Mouse (Mus musculus) MEL (cell line): ENCODE measurements around the gene Ralb. TPM values are rescaled to one million over a fixed set of nuclear protein-coding genes. Genes with fewer than 3 reads are reported as not detected.

ENCODE experiments used
- DNase-seq: peaks from one replicate; pipeline ENCODE4 v3.0.0; 2011; ENCODE audit warnings: low read depth, low spot score
- H3K27ac ChIP-seq: 2 replicates; pipeline ENCODE4 v1.5.1; 2012; ENCODE audit warnings: low read depth, mild to moderate bottlenecking, control low read depth, low read length, moderate library complexity; ENCODE audit not compliant: control insufficient read depth
- H3K27me3 ChIP-seq, 2 experiments: fragments of 150-350 bp in 1 of 2; sonication (generic) in 1 of 2; 2 replicates each; pipeline ENCODE4 v1.6.1; 2012; ENCODE audit warnings: low read length in 2 of 2, mild to moderate bottlenecking in 2 of 2, improper control_type of control experiment in 1 of 2, moderate library complexity in 1 of 2; ENCODE audit not compliant: insufficient read depth in 2 of 2, control insufficient read depth in 1 of 2
- H3K36me3 ChIP-seq, 2 experiments: 2 replicates each; pipeline ENCODE4 v1.6.1; 2012 to 2014; ENCODE audit warnings: low read length in 2 of 2, improper control_type of control experiment in 1 of 2, inconsistent platforms in 1 of 2, mild to moderate bottlenecking in 1 of 2; ENCODE audit not compliant: insufficient read depth in 2 of 2, control insufficient read depth in 1 of 2
- H3K4me1 ChIP-seq, 2 experiments: fragments of 150-350 bp in 1 of 2; sonication (generic) in 1 of 2; 2 replicates each; pipeline ENCODE4 v1.6.1; 2012; ENCODE audit warnings: low read length in 2 of 2, improper control_type of control experiment in 1 of 2, mild to moderate bottlenecking in 1 of 2; ENCODE audit not compliant: insufficient read depth in 2 of 2, control insufficient read depth in 1 of 2
- H3K4me3 ChIP-seq, 2 experiments: fragments of 150-350 bp in 1 of 2; sonication (generic) in 1 of 2; 2 replicates each; pipeline ENCODE4 v1.5.1; 2012; ENCODE audit warnings: low read depth in 2 of 2, low read length in 2 of 2, mild to moderate bottlenecking in 2 of 2, moderate library complexity in 2 of 2, control low read depth in 1 of 2, improper control_type of control experiment in 1 of 2; ENCODE audit not compliant: control insufficient read depth in 1 of 2, insufficient read depth in 1 of 2
- H3K79me2 ChIP-seq: 2 replicates; pipeline ENCODE4 v1.6.1; 2012; ENCODE audit warnings: mild to moderate bottlenecking, low read length, moderate library complexity; ENCODE audit not compliant: control insufficient read depth, poor library complexity, insufficient read depth
- H3K9ac ChIP-seq: 2 replicates; pipeline ENCODE4 v1.6.1; 2012; ENCODE audit warnings: low read depth, mild to moderate bottlenecking, control low read depth, low read length, moderate library complexity; ENCODE audit not compliant: control insufficient read depth, poor library complexity, severe bottlenecking
- H3K9me3 ChIP-seq: fragments of 150-350 bp; sonication (generic); replicated peaks from 2 replicates; pipeline ENCODE4 v1.6.1; 2012; ENCODE audit warnings: mild to moderate bottlenecking, low read length, improper control_type of control experiment, moderate library complexity; ENCODE audit not compliant: insufficient read depth
- BHLHE40 ChIP-seq: IDR thresholded peaks from 2 replicates; pipeline ENCODE4 v1.6.1; 2012; ENCODE audit warnings: low read depth, mild to moderate bottlenecking, inconsistent platforms, low read length, improper control_type of control experiment, borderline replicate concordance
- CHD1 ChIP-seq: IDR thresholded peaks from 2 replicates; pipeline ENCODE4 v1.6.1; 2012; ENCODE audit warnings: low read depth, mild to moderate bottlenecking, inconsistent platforms, low read length, improper control_type of control experiment
- E2F4 ChIP-seq: IDR thresholded peaks from 2 replicates; pipeline ENCODE4 v1.6.1; 2011; ENCODE audit warnings: low read depth, low read length, improper control_type of control experiment, borderline replicate concordance
- ETS1 ChIP-seq: IDR thresholded peaks from 2 replicates; pipeline ENCODE4 v1.6.1; 2012; ENCODE audit warnings: low read depth, mild to moderate bottlenecking, inconsistent platforms, low read length, improper control_type of control experiment, moderate library complexity
- GABPA ChIP-seq: IDR thresholded peaks from 2 replicates; pipeline ENCODE4 v1.6.1; 2012; ENCODE audit warnings: low read depth, mild to moderate bottlenecking, inconsistent platforms, low read length, improper control_type of control experiment, moderate library complexity
- GATA1 ChIP-seq: IDR thresholded peaks from 2 replicates; pipeline ENCODE4 v1.6.1; 2011; ENCODE audit warnings: low read depth, low read length, improper control_type of control experiment
- MAFK ChIP-seq: IDR thresholded peaks from 2 replicates; pipeline ENCODE4 v1.6.1; 2011; ENCODE audit warnings: low read depth, mild to moderate bottlenecking, low read length, improper control_type of control experiment, borderline replicate concordance
- MAZ ChIP-seq: IDR thresholded peaks from 2 replicates; pipeline ENCODE4 v1.6.1; 2012; ENCODE audit warnings: low read depth, mild to moderate bottlenecking, inconsistent platforms, low read length, improper control_type of control experiment
- MEF2A ChIP-seq: IDR thresholded peaks from 2 replicates; pipeline ENCODE4 v1.6.1; 2014; ENCODE audit warnings: low read depth, mild to moderate bottlenecking, inconsistent platforms, low read length, improper control_type of control experiment; ENCODE audit not compliant: poor library complexity, insufficient replicate concordance, severe bottlenecking; ENCODE audit errors: extremely low read depth
- MXI1 ChIP-seq: IDR thresholded peaks from 2 replicates; pipeline ENCODE4 v1.6.1; 2011; ENCODE audit warnings: mild to moderate bottlenecking, low read depth, low read length, improper control_type of control experiment
- MYB ChIP-seq: IDR thresholded peaks from 2 replicates; pipeline ENCODE4 v1.6.1; 2011; ENCODE audit warnings: mild to moderate bottlenecking, low read depth, low read length, improper control_type of control experiment
- NRF1 ChIP-seq: IDR thresholded peaks from 2 replicates; pipeline ENCODE4 v1.6.1; 2014; ENCODE audit warnings: low read depth, mild to moderate bottlenecking, inconsistent platforms, low read length, improper control_type of control experiment, moderate library complexity; ENCODE audit not compliant: poor library complexity, insufficient read depth, severe bottlenecking
- POLR2A ChIP-seq, 2 experiments: IDR thresholded peaks; 2 replicates each; pipeline ENCODE4 v1.6.1; 2011 to 2012; ENCODE audit warnings: low read length in 2 of 2, mild to moderate bottlenecking in 2 of 2, control low read depth in 1 of 2, improper control_type of control experiment in 1 of 2, low read depth in 1 of 2, moderate library complexity in 1 of 2; ENCODE audit not compliant: control insufficient read depth in 1 of 2, insufficient read depth in 1 of 2, poor library complexity in 1 of 2
- POLR2AphosphoS5 ChIP-seq: IDR thresholded peaks from 2 replicates; pipeline ENCODE4 v1.6.1; 2012; ENCODE audit warnings: low read depth, borderline replicate concordance, mild to moderate bottlenecking, inconsistent platforms, low read length, moderate library complexity, mixed read lengths
- RCOR1 ChIP-seq: IDR thresholded peaks from 2 replicates; pipeline ENCODE4 v1.6.1; 2012; ENCODE audit warnings: low read depth, mild to moderate bottlenecking, inconsistent platforms, low read length, improper control_type of control experiment
- SIN3A ChIP-seq: IDR thresholded peaks from 2 replicates; pipeline ENCODE4 v1.6.1; 2012; ENCODE audit warnings: low read length, improper control_type of control experiment, inconsistent platforms
- TAL1 ChIP-seq: IDR thresholded peaks from 2 replicates; pipeline ENCODE4 v1.6.1; 2012; ENCODE audit warnings: mild to moderate bottlenecking, inconsistent platforms, low read length, moderate library complexity, mixed read lengths
- TBP ChIP-seq: IDR thresholded peaks from 2 replicates; pipeline ENCODE4 v1.8.0; 2011; ENCODE audit warnings: low read depth, low read length, improper control_type of control experiment
- UBTF ChIP-seq: IDR thresholded peaks from 2 replicates; pipeline ENCODE4 v1.6.1; 2012; ENCODE audit warnings: low read depth, mild to moderate bottlenecking, inconsistent platforms, low read length, improper control_type of control experiment, moderate library complexity, borderline replicate concordance; ENCODE audit not compliant: insufficient read depth
- USF1 ChIP-seq: IDR thresholded peaks from 2 replicates; pipeline ENCODE4 v1.6.1; 2014; ENCODE audit warnings: low read depth, mild to moderate bottlenecking, inconsistent platforms, low read length, improper control_type of control experiment, moderate library complexity
- USF2 ChIP-seq, 2 experiments: IDR thresholded peaks; 2 replicates each; pipeline ENCODE4 v1.6.1; 2011 to 2012; ENCODE audit warnings: improper control_type of control experiment in 2 of 2, low read length in 2 of 2, borderline replicate concordance in 1 of 2, inconsistent platforms in 1 of 2, low read depth in 1 of 2, mild to moderate bottlenecking in 1 of 2; ENCODE audit not compliant: insufficient read depth in 1 of 2
- ZC3H11A ChIP-seq: IDR thresholded peaks from 2 replicates; pipeline ENCODE4 v1.6.1; 2012; ENCODE audit warnings: low read depth, mild to moderate bottlenecking, inconsistent platforms, low read length, improper control_type of control experiment
- ZKSCAN1 ChIP-seq: IDR thresholded peaks from 2 replicates; pipeline ENCODE4 v1.6.1; 2012; ENCODE audit warnings: low read depth, mild to moderate bottlenecking, inconsistent platforms, low read length, improper control_type of control experiment, moderate library complexity
- ZMIZ1 ChIP-seq: IDR thresholded peaks from 2 replicates; pipeline ENCODE4 v1.6.1; 2012; ENCODE audit warnings: low read depth, mild to moderate bottlenecking, inconsistent platforms, low read length, improper control_type of control experiment, moderate library complexity
- ZNF384 ChIP-seq: IDR thresholded peaks from 2 replicates; pipeline ENCODE4 v1.6.1; 2012; ENCODE audit warnings: low read depth, mild to moderate bottlenecking, inconsistent platforms, low read length, improper control_type of control experiment
- polyA plus RNA-seq, 2 experiments: library from polyadenylated mRNA; stranded (reverse) in 1 of 2; unstranded in 1 of 2; fragments of >175 nt in 1 of 2; fragments of >200 nt in 1 of 2; gene quantifications; 2 replicates each; pipeline versions ENCODE4 v1.2.1 to v1.2.4; 2012; ENCODE audit warnings: low replicate concordance in 2 of 2, low read depth in 1 of 2; ENCODE audit not compliant: insufficient read length in 2 of 2, insufficient read depth in 1 of 2, missing spikeins in 1 of 2
- total RNA-seq: library from RNA; depleted of rRNA; stranded (reverse); fragments of 300-350 nt; gene quantifications from 2 replicates; pipeline ENCODE4 v1.2.3, GENCODE M21; 2012

The Ralb gene
- total and polyA plus RNA-seq, 3 experiments, result 28.0 to 45.1 TPM; not detected in 1

- Histone ChIP-seq H3K4me3 (no peak overlapping the region), H3K9ac (no peak overlapping the region), H3K27me3 (no peaks in the 10 kb centered on the region), H3K4me1 (no peaks in the 10 kb centered on the region), H3K79me2 (no peaks in the 10 kb centered on the region), H3K36me3 (no peaks in the 10 kb centered on the region; a peak in 1 of 4 replicates), H3K9me3 (no peaks in the 10 kb centered on the region), H3K27ac (no peak overlapping the region)
- TF ChIP-seq ZC3H11A (no peak), CHD1 (no peak), MAZ (no peak), TBP (no peak), MXI1 (no peak), POLR2A (IDR thresholded peaks at IDR 0.05; ENCODE audit: control insufficient read depth in 1 of 2, insufficient read depth in 1 of 2, low read depth in 1 of 2, low read length in 2 of 2, poor library complexity in 1 of 2) (no peak), POLR2AphosphoS5 (no peak), USF1 (no peak), E2F4 (no peak), SIN3A (no peak), BHLHE40 (no peak), TAL1 (no peak), MAFK (no peak), UBTF (no peak), GABPA (no peak)
- no peak for DNase-seq
Observed at GRCm38 (mm10) chr1:119543316-119543715, 38.7 kb upstream of the Ralb start.

GRCm38 (mm10) chr1:119541570-119541969, 37.0 kb upstream of the Ralb start:
- H3K9me3 ChIP-seq, result no peaks in the 10 kb centered on the region
- no peak overlapping the region for H3K9ac ChIP-seq
- H3K27me3 ChIP-seq, result no peaks in the 10 kb centered on the region
- no peak overlapping the region for H3K4me3 ChIP-seq
- no peaks in the 10 kb centered on the region; a peak in 1 of 4 replicates for H3K36me3 ChIP-seq
- H3K79me2 ChIP-seq, result no peaks in the 10 kb centered on the region
- TF ChIP-seq NRF1 (no peak), POLR2AphosphoS5 (no peak), MYB (no peak), MXI1 (no peak), RCOR1 (no peak), ZC3H11A (no peak), ZNF384 (no peak), GATA1 (no peak), BHLHE40 (no peak), TAL1 (no peak), ZMIZ1 (no peak), ZKSCAN1 (no peak), USF2 (IDR thresholded peaks at IDR 0.05; ENCODE audit: borderline replicate concordance in 1 of 2, insufficient read depth in 1 of 2, low read depth in 1 of 2, low read length in 2 of 2) (no peak), ETS1 (no peak), CHD1 (no peak), SIN3A (no peak), MEF2A (no peak)
- H3K4me1 ChIP-seq, result no peaks in the 10 kb centered on the region
- no peak for DNase-seq
- no peak overlapping the region for H3K27ac ChIP-seq
